Mouse (Mus musculus) C2C12 (cell line): ENCODE data around the gene Arfgap1.

ENCODE experiments used
- CTCF ChIP-seq: IDR thresholded peaks from one replicate; pipeline ENCODE4 v1.5.1; 2011; ENCODE audit not compliant: control insufficient read depth, insufficient read depth, insufficient read length
- FOSL1 ChIP-seq: IDR thresholded peaks from one replicate; pipeline ENCODE4 v1.8.0; 2011; ENCODE audit warnings: mild to moderate bottlenecking, low read length; ENCODE audit not compliant: poor library complexity, insufficient read depth, severe bottlenecking
- MAX ChIP-seq: IDR thresholded peaks from one replicate; pipeline ENCODE4 v1.6.1; 2011; ENCODE audit warnings: mild to moderate bottlenecking, control low read depth
- MYOD1 ChIP-seq: IDR thresholded peaks from one replicate; pipeline ENCODE4 v1.6.1; 2011; ENCODE audit warnings: low read depth; ENCODE audit not compliant: control insufficient read depth, insufficient read length
- USF1 ChIP-seq: IDR thresholded peaks from one replicate; pipeline ENCODE4 v1.6.1; 2011; ENCODE audit warnings: low read depth, mild to moderate bottlenecking, control low read depth, moderate library complexity

- no peak for TF ChIP-seq CTCF
- no peak for TF ChIP-seq FOSL1
- no peak for TF ChIP-seq MYOD1
- TF ChIP-seq USF1 = no peak
- TF ChIP-seq MAX = no peak
Observed at GRCm38 (mm10) chr2:180994360-180994759, 27.3 kb downstream of the Arfgap1 start.
